Mouse (Mus musculus) frontal cortex, postnatal 25 days (tissue): Measurements from ENCODE around the gene Agtr1a.

ENCODE experiments used
- DNase-seq, 2 experiments: peaks; one replicate each; pipeline ENCODE4 v3.0.0; 2022; ENCODE audit warnings: low spot score in 2 of 2

Agtr1a gene

GRCm38 (mm10) chr13:30362048-30362447, 25.8 kb downstream of the Agtr1a start:
- DNase-seq, result no peak

GRCm38 (mm10) chr13:30364097-30364625, 27.9 kb downstream of the Agtr1a start:
- no peak for DNase-seq

GRCm38 (mm10) chr13:30364780-30365179, 28.5 kb downstream of the Agtr1a start:
- no peak for DNase-seq

GRCm38 (mm10) chr13:30365378-30365777, 29.1 kb downstream of the Agtr1a start:
- no peak for DNase-seq

- no peak for DNase-seq
Observed at GRCm38 (mm10) chr13:30368116-30368515, 31.9 kb downstream of the Agtr1a start.

GRCm38 (mm10) chr13:30368746-30369145, 32.5 kb downstream of the Agtr1a start:
- no peak for DNase-seq

- no peak for DNase-seq
Observed at GRCm38 (mm10) chr13:30378868-30379267, 42.6 kb downstream of the Agtr1a start.

- no peak for DNase-seq
Observed at GRCm38 (mm10) chr13:30385183-30385582, 48.9 kb downstream of the Agtr1a start.

- DNase-seq, result no peak
Observed at GRCm38 (mm10) chr13:30394123-30394522, 57.9 kb downstream of the Agtr1a start.

- DNase-seq, result no peak
Observed at GRCm38 (mm10) chr13:30396431-30396830, 60.2 kb downstream of the Agtr1a start.

GRCm38 (mm10) chr13:30398852-30399251, 62.6 kb downstream of the Agtr1a start:
- no peak for DNase-seq

- no peak for DNase-seq
Observed at GRCm38 (mm10) chr13:30400621-30401020, 64.4 kb downstream of the Agtr1a start.

GRCm38 (mm10) chr13:30403874-30404273, 67.6 kb downstream of the Agtr1a start:
- no peak for DNase-seq

- DNase-seq, result no peak
Observed at GRCm38 (mm10) chr13:30418611-30419010, 82.4 kb downstream of the Agtr1a start.

- no peak for DNase-seq
Observed at GRCm38 (mm10) chr13:30427008-30427407, 90.8 kb downstream of the Agtr1a start.

GRCm38 (mm10) chr13:30427436-30427835, 91.2 kb downstream of the Agtr1a start:
- no peak for DNase-seq
